Mouse (Mus musculus): ENCODE measurements around the gene Tmem233.

Gene Tmem233

DNA sequence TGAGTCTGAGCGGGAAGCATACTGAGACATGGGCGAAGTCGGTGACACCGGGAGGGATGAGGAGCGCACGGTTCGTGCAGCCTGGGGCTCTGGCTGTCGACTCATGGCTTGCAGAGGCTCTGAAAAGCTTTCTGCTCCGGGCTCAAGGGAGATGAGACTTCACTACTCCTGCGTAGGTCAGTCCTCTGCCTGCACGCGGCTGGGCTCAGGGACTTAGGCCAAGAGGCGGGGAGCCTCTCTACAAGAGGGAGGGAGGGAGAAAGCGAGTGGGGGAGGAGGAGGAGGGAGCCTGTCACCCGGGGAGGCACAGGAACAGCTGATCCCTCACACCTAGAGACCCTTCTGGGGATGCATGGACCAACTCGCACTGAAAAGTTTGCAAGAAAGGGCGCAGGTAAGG, at the start of gene Tmem233:
Gene Tmem233, minus strand, starts transcription at position 164 of the 400 bp plus-strand sequence.
- DNase-seq = no peak

DNA sequence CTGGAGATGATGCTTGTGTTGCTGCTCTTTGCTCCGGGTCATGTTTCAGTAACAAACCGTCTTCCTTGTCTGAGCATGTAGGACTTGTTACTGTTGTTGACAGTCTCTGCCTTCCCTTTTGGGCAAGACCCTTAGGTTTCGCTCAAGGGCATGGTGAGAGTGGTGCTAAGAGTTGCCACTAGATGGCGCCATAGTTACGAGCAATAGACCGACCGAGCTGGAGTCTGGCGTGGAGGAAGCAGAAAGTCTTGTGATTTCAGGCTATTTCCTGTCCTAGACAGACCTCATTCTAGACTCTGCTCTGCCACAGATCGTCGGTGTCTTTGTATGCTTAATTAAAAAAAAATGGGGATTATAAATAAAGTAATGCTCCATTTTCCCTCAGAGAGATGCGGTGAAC, 40.3 kb upstream of the Tmem233 start:
- DNase-seq = peak; percentile 83

DNA sequence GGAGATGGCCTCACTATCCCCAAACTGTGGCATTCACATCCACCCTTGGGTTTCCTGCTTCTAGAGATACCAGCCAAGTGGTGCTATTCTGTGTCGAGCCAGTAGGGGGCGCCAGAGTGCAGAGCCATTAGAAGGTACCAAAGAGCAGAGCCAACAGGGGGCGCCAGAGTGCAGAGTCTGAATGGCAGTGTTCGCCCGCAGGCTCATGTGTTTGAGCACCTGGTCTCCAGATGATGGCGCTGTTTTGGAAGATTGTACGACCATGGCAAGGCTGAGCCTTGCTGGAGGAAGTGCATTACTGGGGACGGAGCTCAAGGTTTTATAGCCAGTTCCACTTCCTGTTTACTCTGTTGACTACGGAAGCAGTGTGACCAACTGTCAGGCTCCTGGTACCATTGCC, 33.5 kb upstream of the Tmem233 start:
- peak; percentile 16 for DNase-seq

DNA sequence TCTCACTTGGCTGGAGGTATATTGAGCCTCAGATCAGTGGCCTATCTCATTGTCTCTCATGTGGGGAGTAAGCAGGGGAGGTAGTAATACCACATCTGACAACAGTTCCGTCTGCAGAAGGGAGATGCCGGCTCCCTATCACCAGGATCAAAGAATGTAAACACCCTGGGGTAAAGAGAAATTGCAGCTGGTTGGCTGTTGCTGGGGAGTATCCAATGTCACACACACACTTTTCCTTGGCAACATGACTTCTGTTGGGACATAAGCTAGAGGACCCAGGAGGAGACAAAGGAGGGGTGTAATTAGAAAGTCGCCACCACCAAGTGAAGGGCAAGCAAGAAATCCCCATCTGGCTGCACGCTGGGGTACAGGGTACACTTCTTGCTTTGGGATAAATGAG, 33.1 kb upstream of the Tmem233 start:
- no peak for DNase-seq

DNA sequence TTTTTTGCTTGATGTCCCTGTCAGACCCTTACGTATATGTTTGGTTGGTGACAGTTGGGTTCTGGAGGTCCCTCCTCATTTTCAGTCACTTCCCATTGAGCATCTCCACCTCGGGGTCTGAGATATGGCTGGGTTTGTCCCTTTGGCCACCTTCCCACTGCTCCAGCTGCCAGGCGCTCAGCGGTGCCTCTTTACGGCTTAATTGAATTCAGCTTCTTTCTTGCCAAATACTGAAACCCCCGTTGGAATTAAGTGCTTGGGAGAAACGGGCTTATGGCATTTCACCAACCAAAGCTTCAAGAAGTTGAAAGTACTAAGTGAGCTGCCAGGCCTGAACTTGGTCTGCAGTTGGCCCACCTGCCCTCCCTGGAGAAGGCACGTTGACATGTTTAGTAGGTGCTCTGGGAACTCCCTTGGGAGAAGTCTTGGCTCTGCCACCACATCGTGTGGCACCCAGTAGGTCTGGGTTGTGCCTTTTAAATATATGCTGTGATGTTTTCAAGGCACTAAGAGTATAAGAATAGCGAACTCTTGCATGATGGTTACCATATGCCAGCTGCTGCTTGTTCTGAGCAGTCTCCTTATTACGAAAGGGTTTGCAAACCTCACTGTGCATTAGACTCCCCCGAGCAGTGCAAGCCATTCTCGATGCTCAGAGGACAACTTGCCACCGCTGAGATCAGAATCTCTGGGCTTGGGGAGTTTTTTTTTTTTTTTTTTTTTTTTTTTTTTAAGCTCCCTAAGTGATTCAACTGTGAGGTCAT, 32.2 kb upstream of the Tmem233 start:
- DNase-seq = no peak

DNA sequence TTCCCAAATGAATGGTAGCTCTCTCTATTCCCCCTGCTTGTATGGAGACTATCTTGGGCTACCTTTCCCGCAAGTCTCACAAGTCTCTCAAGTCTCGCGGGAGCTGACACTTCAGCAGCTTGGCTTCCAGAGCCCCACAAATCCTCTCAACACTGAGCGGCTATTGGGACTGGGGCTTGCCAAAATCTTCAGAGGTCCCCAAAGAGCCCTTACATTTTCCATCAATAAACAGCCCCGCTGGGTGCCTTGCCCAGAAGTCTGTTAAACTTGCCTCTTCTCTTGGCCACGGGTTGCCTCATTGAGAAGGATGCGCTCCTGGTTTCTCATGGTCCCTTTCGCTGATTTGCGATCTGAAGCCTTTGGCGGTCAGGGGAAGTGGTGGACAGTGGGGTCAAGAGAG, 25.6 kb upstream of the Tmem233 start:
- DNase-seq = no peak

DNA sequence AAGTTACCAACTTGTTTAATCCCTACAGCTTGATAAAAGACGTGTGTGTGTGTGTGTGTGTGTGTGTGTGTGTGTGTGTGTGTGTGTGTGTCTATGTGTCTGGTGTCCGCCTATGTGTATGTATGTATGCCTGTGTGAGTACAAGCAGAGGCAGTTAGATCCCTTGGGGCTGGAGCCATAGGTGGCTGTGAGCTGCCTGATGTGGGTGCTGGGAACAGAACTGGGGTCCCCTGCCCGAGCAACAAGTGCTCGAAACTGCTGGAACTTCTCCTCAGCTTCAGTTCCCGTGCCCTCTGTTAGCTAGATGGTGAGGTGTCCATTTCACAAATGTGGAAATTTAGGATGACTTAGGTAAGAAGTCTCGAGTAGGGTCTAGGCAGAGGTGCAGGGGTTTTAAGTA, 1.2 kb upstream of the Tmem233 start:
- no peak for DNase-seq

DNA sequence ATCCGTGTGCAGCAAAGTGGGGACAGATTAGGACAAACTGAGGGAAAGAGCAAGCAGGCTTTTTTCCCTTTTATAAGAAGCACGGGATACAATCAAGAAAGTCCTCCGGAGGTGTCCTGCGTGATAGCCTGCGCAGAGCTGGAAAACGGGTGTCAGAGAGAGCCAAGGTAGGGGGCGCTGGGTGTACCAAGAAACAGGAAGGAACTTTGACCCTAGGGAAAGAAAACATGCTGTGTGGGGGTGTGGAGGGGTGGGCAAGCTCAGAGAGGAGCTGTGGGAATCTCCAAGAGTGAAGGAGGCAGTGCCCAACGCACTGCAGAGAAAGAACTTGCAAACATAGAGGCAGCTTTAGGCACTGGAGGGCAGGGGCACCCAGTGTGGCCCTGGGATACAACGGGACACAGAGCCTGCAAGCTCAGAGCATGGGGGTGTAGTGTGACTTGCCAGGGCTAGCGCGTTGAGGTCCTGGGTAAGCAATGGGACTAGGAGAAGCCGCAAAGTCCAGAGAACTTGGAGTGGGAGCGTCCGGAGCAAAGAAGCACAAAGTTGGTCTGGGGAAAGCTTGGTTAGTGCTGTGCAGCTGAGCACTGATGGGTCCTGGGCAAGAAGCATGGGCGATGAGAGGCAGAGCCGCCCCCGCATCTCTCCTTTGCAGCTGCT, 673 bp downstream of the Tmem233 start:
- no peak for DNase-seq

DNA sequence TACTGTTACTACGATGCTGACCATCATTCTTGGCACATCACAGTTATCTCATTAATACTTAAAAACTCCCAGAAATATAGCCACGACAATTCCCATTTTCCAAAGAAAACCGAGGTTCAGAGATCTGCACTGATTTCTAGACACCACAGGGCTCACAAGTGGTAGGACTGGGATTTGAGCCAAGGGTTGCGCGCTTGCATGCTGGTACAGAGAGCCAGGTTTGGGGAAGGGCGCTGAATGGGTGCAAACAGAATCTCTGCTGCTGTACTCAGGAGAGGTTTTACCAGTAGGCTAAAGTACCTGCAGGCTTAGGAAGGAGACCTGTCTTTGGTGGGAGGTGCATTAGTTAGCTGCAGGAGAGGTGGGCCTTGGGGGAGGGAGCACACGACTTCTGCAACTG, 1.4 kb downstream of the Tmem233 start:
- no peak for DNase-seq

DNA sequence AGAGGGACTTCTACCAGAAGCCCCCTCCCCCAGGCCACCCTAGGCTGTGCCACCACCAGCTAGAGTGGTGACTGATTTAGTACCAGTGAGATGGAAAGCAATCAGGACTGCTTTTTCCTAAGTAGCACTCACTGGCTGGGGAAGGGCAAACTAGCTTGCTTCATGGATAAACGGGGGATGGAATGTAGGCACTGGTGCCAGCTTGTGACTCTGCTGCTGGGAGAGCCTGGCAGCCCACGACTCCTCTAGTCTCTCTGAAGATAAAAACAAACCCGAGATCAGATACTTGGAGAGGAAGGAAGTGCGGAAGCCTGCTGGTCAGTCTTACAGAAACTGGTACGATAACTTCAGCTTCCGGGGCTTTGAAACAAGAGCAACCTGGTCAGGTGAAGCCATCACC, 2.3 kb downstream of the Tmem233 start:
- no peak for DNase-seq

DNA sequence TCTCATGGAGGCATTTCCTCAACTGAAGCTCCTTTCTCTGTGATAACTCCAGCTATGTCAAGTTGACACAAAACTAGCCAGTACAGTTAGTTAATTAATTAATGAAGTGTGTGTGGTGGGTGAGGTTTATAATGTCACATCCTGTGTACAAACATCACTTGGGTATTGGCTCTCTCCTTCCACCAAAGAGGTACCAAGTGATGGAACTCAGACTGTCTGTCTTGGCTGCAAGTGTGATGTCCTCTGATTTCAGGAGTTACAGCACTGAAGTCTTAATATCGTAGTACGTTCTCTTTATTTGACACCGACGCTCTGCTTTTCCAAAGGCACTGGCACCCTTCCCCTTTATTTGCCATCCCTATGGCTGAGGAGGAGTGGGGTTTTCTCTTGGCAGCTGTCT, 13.4 kb downstream of the Tmem233 start:
- no peak for DNase-seq

DNA sequence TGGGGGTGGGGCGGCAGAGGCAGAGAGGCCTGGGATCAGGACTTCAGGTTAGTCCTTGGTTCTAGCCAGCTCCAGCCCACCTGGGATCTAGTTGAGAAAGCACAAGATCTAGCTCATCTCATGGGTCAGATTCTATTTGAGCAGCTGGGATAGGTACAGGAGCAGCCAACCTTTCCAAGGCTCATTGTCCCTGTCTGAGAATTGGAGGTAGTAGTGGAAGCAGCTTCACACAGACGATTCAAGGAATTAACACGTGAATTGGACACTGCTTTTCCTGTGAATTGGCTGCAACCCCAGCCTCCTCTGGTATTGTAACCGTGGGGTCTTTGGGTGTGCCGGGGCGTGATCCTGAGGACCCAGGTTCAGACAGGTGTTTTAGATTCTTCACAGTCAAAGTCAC, 30.2 kb downstream of the Tmem233 start:
- no peak for DNase-seq

DNA sequence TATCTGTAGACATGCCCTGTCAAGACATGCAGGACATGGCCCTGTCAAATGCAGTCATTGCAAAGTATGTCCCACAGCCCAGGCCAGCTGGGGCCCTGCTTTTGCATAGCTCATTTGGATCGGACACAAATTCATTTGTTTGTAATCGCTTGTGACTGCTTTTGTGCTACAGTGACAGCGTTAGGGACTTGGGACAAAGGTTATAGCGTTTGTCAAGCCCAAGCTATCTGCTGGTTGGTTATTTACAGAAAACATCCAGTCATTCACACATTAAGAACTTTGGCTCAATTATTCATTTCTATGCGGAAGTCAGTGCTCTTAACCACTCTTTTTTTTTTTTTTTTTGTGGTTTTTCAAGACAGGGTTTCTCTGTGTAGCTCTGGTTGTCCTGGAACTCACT, 30.9 kb downstream of the Tmem233 start:
- no peak for DNase-seq

DNA sequence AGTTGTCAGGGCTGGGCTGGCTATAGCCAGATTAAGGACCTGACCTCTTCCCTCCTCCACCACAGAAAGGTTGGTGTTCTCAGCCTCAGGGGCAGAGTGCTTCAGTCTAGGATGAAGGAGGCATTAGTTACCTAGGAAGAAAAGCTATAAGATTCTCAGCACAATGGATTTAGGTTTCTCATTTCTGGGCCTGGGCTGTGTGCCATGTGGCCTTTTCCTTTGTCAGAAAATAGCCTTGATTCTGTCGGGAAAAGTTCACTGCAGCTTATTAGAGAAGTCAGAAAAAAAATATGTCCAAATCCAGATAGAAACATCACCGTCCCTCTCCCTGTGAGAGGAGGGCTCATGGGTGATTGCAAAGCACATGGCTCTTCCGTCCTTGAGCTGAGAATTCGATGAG, 33.2 kb downstream of the Tmem233 start:
- DNase-seq = no peak

DNA sequence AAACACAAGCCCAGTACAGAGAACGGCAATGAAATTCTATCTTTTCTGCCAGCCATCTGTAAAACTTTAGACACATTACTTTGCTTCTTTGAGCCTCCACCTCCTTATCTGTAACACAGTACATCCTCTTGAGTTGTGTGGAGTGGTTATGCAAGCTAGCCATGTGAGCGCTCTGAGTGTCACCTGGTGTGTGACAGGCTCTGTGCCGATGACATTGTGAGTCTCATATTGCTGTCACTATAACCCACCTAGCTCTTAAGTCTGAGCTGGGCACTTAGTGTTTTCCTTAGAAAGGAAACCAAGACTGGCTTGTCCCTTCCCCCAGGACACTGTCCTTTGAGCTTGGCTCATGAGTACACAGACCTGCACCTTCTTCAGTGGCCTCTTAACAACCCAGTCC, 34.7 kb downstream of the Tmem233 start:
- DNase-seq = no peak

DNA sequence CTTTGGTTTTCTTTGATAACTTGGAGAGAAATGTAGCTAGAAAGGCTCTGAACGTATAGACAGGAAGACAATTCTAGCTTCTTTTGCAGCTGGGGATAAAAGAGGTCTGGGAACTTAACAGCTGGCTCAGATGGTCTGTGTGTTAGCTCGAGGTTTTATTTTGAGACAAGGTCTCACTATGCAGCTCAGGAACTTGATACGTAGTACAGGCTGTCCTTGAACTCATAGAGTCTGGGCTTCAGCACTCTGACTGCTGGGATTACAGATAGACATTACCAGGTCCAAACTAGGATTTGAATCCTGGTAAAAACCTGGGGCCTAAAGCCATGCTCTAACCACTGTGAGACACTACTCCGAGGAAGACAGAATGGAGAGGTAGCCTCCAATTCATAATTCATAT, 36.8 kb downstream of the Tmem233 start:
- DNase-seq = no peak

DNA sequence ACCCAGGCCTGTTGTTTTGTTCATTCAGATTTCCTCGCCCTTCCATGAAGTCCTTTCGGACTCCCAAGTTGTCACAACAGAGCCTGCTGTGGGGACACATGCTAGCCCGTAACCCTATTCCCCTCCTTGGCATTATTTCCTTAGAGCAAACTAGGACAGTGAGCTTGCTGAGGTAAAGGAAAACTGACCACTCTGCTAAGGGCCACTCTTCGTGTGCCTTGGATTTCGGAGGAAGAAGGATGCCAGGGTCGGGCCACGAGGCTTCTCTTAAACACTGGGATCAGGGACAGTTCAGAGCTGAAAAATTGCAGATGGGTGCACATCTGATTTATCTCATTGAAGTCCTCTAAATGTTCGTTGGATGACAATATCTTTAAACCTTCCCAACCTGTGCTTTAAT, 37.5 kb downstream of the Tmem233 start:
- DNase-seq = no peak

DNA sequence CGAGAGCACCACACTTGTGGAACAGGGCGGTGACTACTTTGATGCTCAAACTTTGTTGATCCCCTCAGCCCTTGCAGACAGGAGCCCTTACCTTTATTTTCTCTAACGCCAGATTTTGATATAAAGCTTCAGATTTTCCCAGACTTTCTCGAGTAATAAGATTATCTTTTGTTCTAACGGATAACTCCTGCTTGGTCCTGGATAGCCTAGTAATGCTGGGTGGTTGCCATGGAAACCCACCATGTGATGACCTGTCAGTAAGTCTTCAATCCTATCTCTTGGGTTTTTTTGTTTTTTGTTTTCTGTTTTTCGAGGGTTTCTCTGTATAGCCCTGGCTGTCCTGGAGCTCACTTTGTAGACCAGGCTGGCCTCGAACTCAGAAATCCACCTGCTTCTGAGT, 40.8 kb downstream of the Tmem233 start:
- no peak for DNase-seq

DNA sequence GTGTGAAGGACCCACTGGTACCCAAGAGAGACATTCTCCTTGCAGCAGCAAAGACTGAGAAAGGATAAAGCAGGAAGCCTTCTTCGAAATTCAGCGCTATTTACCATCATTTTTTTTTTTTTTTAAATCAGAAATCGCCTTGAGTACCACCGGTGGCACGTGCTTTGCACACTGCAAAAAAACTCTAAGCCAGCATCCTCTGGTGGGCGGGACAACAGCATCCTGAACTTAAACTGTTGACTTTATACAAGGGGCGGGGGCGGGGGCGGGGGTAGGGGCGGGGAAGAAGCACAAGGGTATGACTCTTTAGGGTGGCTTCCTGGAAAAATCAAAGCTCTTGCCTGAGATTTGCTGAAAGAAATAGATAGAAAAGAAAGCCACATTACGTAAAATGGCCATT, 43.3 kb downstream of the Tmem233 start:
- no peak for DNase-seq

DNA sequence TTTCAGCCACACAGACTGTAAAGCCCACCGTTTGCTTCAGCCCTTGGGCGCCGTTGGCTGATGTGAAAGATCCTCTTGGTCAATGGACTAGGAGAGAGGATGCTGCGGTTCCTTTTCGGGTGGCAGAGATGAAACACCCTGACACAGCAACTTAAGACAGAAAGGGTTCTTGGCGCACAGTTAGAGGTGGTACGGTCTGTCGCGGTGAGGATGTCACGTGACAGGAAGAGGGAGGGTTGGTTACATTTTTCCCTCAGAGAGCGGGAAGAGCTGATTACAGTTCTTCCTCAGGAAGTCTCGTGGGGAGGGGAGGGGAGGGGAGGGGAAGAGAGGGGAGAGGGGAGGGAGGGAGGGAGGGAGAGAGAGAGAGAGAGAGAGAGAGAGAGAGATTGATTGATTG, 45.3 kb downstream of the Tmem233 start:
- no peak for DNase-seq

DNA sequence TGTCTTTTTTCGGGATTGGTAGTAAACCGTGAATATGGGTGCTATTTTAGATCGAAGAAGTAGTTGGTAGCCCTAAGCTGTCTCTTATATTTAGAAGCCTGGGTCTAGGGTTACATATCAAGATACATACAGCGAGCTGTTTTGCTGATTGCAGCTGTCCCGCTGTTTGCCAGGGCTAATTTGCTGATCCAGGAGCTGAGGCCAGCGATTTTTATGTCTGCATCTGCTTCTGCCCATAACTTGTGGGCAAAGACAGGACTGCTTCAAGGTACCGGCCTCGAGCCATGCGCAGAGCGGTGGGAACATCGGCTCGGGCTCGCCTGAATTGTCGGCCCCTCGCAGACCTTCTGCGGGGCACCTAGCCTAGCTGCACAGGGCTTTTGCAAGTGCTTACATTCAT, 46.6 kb downstream of the Tmem233 start:
- no peak for DNase-seq

DNA sequence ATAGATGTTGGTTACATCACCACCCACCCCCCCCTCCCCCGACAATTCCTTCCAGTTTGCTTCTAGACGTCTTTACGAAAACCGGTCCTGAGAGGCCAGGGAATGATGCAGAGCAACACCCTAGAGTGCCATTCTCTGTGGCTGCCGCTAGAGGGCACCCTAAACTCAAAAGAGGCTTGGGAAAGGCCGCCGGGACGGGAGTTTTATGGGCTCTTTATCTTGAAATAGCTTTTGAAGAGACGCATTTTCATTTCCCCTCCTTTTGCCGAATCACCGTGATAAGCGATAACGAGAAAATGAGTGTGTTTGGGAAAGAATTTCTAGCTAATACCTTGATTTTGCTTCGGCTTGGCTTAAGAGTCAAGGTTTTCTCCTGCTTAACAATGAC, 51.9 kb downstream of the Tmem233 start:
- DNase-seq = peak; percentile 44

DNA sequence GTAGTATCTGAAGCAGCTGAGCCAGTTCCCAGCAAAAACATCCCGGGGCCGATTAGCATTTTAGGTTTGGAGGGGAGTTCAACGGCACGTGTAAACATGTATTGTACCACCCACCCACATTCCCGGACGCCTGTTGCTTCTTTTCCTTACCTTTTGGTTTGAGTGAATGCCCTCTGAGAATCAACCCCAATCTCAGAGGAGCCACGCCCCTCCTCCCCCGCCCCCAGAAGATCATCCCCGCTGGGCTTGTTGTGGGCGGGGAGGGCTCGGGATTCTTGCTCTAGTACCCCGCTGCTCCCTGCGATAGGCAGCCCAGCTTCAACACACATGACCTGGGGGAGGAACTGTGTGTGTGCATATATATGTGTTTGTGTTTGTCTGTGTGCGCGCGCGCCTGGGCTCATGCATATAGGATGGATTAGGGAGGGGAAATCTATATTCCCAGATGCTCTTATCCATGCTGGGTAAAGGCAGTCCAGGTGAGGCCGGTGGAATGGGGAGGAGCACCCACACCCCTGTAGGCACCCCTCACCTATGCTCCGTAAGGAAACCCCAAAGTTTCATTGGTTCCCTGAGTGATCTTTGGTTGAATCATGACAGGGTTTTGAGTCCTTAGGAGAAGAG, 52.4 kb downstream of the Tmem233 start:
- no peak for DNase-seq

DNA sequence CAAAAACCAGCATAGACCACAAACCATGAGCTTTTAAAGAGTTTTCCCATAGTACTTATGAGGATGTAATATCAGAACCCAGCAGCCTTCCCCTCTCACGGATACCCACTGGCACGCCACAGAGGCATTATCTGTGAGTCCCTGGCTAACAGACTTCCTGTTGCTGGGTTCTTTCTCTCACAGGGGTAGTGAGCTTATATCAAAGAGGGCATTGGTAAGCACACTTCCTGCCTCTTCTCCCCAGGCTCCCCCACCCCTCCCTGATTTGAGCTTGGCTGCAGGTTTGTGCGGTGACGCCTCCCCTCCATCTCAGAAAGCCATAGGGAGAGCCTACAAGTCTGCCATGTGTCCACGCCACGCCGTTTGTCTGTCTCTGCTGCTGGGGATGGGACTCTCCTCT, 54.0 kb downstream of the Tmem233 start:
- DNase-seq = no peak

DNA sequence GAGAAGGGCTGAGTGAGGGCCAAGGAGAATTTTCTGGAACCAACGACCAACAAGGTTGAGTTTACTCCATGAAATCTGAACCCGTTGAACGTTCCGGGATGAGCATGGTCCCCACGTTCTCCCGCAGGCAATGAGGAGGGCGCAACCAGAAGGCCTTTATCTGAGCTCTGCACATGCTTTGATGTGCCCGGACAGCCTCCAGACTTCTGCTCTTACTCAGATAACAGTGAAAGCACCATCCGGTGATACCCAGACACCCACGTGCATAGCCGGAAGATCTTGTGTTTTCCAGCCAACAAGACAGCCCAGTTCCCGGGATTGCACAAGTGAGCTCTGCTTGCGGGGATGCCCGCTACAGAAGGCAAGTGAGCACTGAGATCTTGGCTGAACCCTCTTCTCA, 56.5 kb downstream of the Tmem233 start:
- no peak for DNase-seq
